Mouse (Mus musculus) olfactory bulb, adult 2 months (tissue): ENCODE results near the gene Cd24a.

Source experiments
- CTCF ChIP-seq: fragments of 200-500 bp; IDR thresholded peaks from 2 replicates; pipeline ENCODE4 v1.5.1; 2012; ENCODE audit warnings: low read depth, mild to moderate bottlenecking, low read length, moderate library complexity; ENCODE audit not compliant: insufficient read depth
- POLR2A ChIP-seq: fragments of 200-500 bp; IDR thresholded peaks from 2 replicates; pipeline ENCODE4 v1.6.1; 2012; ENCODE audit warnings: mild to moderate bottlenecking, low read depth, low read length, moderate library complexity; ENCODE audit not compliant: insufficient read depth

GRCm38 (mm10) chr10:43541153-43541544 is 36.9 kb upstream of the Cd24a start:
- no peak for TF ChIP-seq POLR2A
- no peak for TF ChIP-seq CTCF
